Mouse (Mus musculus) testis, adult 2 months (tissue): Measurements from ENCODE around the gene Arl6ip5. TPM values are rescaled to one million over a fixed set of nuclear protein-coding genes. Genes with fewer than 3 reads are reported as not detected.

ENCODE experiments used
- H3K27ac ChIP-seq: fragments of 200-500 bp; 2 replicates; pipeline ENCODE4 v1.5.1; 2012; ENCODE audit warnings: low read depth, low read length; ENCODE audit not compliant: control insufficient read depth, insufficient read depth
- H3K27me3 ChIP-seq: fragments of 200-500 bp; 2 replicates; pipeline ENCODE4 v1.6.1; 2012; ENCODE audit warnings: mild to moderate bottlenecking, low read length, moderate library complexity; ENCODE audit not compliant: control insufficient read depth, insufficient read depth
- H3K36me3 ChIP-seq: fragments of 200-500 bp; 2 replicates; pipeline ENCODE4 v1.6.1; 2012; ENCODE audit warnings: mild to moderate bottlenecking, low read length; ENCODE audit not compliant: control insufficient read depth, insufficient read depth
- H3K4me1 ChIP-seq: fragments of 200-500 bp; 2 replicates; pipeline ENCODE4 v1.6.1; 2012; ENCODE audit warnings: low read length; ENCODE audit not compliant: control insufficient read depth, insufficient read depth
- H3K4me3 ChIP-seq: fragments of 200-500 bp; 2 replicates; pipeline ENCODE4 v1.5.1; 2012; ENCODE audit warnings: low read depth, mild to moderate bottlenecking, low read length, moderate library complexity, mixed read lengths; ENCODE audit not compliant: control insufficient read depth
- CTCF ChIP-seq: fragments of 200-500 bp; IDR thresholded peaks from 2 replicates; pipeline ENCODE4 v1.5.1; 2012; ENCODE audit warnings: low read depth, mild to moderate bottlenecking, inconsistent platforms, low read length, moderate library complexity; ENCODE audit not compliant: control insufficient read depth, insufficient read depth, insufficient replicate concordance
- POLR2A ChIP-seq: fragments of 200-500 bp; IDR thresholded peaks from 2 replicates; pipeline ENCODE4 v1.6.1; 2012; ENCODE audit warnings: low read depth, mild to moderate bottlenecking, inconsistent platforms, low read length, moderate library complexity; ENCODE audit not compliant: control insufficient read depth
- polyA plus RNA-seq: library from polyadenylated mRNA; depleted of rRNA; stranded (reverse); fragments of >200 nt; gene quantifications from 2 replicates; pipeline ENCODE4 v1.2.3, GENCODE M21; 2012

The Arl6ip5 gene
- polyA plus RNA-seq, 1 experiment: 8.1 TPM

DNA sequence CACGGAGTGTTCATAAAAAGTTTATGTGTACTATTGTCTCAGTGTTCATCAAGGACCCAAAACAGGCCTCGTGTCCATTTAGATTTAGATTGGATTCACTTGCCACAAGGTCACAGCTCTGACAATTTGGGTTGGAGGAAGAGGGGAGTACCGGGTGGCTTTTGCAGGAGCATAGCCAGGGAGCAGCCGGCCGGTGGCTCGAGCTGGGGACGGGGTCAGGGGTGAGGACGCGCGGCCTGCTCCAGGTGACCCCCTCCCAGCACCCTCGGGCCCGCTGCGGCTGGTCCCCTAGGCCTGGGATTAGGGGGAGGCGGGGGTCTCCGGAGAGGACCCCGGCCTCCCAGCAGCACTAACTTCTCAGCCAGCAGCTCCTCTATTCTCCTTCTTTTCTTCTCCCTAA, 5.5 kb upstream of the Arl6ip5 start:
- peak overlapping the region; percentile 45 for H3K27ac ChIP-seq
- TF ChIP-seq CTCF: no peak
- no peak for TF ChIP-seq POLR2A
- no peaks in the 10 kb centered on the region for H3K36me3 ChIP-seq
- peak overlapping the region; percentile 92 for H3K4me3 ChIP-seq
- H3K4me1 ChIP-seq: peaks cover 5% of the 10 kb centered on the region; the same call in 1 of the 2 replicates
- H3K27me3 ChIP-seq: no peaks in the 10 kb centered on the region

DNA sequence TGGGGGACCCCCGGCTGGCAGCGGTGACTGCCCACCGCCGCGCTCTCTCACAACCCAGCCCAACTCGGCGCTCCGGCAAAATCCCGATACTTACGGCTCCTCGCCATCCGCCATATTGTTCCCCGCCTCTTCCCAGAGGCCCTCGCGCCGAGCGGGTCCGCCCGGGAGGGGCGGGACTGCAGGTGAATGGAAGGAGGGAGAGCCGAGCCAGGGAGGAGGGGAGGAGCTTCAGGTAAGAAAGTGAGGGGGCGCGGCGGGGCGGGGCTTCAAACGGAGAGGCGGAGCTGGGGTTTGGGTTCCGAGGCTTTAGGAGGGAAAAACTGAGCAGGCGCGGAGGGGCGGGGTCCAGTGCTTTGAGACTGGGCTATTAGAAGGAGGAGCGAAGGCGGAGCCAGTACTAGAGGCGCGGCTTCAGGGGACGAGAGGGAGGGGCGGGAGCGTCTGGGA, 5.0 kb upstream of the Arl6ip5 start, which contains the start of gene Uba3:
Uba3 (minus strand) TSS at position 209 of the 447 bp plus-strand sequence.
- Histone ChIP-seq H3K27me3 (no peaks in the 10 kb centered on the region), H3K27ac (peak within 1 kb of the TSS; percentile 45)

DNA sequence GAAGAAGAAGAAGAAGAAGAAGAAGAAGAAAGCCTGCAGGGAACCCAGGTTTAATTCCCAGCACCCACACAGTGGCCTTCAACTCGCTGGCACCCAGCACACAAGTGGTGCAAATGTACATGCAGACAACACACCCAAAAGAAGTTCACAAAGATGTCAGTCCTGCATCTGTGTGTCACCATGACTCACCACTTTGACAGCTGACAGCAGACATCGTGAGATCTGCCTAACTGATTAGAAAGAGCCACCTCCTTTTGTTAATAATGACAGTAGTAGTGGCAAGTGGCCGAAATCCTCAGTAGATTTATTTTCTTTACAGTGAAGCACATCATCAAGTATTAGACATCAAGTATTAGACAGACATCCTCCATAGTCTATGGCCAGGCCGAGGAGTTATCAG, 3.4 kb upstream of the Arl6ip5 start:
- TF ChIP-seq CTCF: no peak
- no peak for TF ChIP-seq POLR2A
- no peak overlapping the region for H3K4me3 ChIP-seq
- no peaks in the 10 kb centered on the region for H3K36me3 ChIP-seq
- no peak overlapping the region for H3K27ac ChIP-seq
- peaks cover 16% of the 10 kb centered on the region for H3K4me1 ChIP-seq
- no peaks in the 10 kb centered on the region for H3K27me3 ChIP-seq

More for the DNA sequence above, 5.0 kb upstream of the Arl6ip5 start, which contains the start of gene Uba3:
- TF ChIP-seq CTCF: no peak
- TF ChIP-seq POLR2A: peak; percentile 81
- Histone ChIP-seq H3K36me3 (no peaks in the 10 kb centered on the region), H3K4me1 (peaks cover 7% of the 10 kb centered on the region), H3K4me3 (peak within 1 kb of the TSS; percentile 92)

DNA sequence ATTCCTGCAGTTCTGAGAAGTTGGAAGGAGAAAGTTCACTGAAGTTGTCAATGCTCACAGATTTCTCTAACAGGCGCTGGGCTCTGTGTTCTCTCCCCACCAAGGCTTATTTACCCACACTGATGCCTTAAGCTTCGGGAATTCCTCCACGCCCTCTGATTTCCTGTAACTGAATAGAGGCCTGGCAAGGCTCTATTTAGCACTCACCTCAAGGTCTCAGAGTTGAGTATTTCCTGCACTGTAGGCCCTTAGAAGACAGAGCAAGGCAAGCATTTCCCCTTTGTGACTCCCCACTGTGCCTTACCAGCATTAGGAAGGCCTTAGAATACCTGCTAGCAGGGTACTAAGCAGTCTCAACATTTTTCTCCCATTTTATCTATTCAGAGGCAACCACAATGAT, 2.1 kb upstream of the Arl6ip5 start:
- Histone ChIP-seq H3K27ac (no peak overlapping the region), H3K4me1 (peaks cover 19% of the 10 kb centered on the region)
- TF ChIP-seq POLR2A: no peak
- TF ChIP-seq CTCF: no peak

DNA sequence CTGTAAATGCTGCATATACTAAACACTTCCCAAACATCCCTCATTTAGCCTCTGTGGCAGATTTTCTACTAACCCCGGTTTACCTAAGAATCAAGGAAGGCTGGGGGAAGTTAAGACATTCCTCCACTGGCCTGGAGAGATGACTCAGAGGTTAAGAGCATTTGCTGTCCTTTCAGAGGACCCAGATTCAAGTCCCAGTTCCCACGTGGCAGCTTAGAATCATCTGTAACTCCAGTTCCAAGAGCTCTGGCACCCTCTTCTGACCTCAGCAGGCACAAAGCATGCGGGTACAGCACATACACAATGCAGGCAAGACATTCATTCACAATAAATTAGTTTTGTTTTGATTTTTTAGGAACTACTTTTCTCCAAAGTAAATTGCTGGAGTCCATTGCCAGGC, 1.3 kb upstream of the Arl6ip5 start:
- TF ChIP-seq POLR2A (no peak), CTCF (no peak)
- H3K4me1 ChIP-seq: peaks cover 19% of the 10 kb centered on the region
- no peak overlapping the region for H3K4me3 ChIP-seq
- no peak overlapping the region for H3K27ac ChIP-seq
- H3K36me3 ChIP-seq: no peaks in the 10 kb centered on the region
- no peaks in the 10 kb centered on the region for H3K27me3 ChIP-seq

More for the DNA sequence above, 2.1 kb upstream of the Arl6ip5 start:
- Histone ChIP-seq H3K4me3 (no peak overlapping the region), H3K36me3 (no peaks in the 10 kb centered on the region), H3K27me3 (no peaks in the 10 kb centered on the region)

DNA sequence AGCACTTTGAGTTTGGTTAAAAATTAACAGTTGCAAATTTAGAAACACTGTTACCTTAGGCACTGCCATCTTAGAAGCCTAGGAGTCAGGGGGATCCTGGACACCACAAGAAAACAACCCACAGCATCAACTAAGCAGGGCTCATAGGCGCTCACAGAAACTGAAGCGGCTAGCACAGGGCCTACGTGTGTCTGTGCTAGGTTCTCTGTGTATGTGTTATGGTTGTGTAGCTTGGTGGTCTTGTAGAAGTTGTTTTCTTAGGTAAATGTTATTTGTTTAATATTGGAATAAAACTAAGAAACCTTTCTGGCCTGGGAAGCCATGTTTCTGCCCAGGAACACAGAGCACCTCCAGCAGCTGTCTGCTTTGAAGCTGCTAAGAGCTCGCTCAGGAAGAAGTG, 738 bp upstream of the Arl6ip5 start:
- Histone ChIP-seq H3K4me1 (peaks cover 15% of the 10 kb centered on the region), H3K4me3 (no peak overlapping the region), H3K36me3 (no peaks in the 10 kb centered on the region), H3K27me3 (no peaks in the 10 kb centered on the region), H3K27ac (no peak overlapping the region)
- no peak for TF ChIP-seq POLR2A
- no peak for TF ChIP-seq CTCF

DNA sequence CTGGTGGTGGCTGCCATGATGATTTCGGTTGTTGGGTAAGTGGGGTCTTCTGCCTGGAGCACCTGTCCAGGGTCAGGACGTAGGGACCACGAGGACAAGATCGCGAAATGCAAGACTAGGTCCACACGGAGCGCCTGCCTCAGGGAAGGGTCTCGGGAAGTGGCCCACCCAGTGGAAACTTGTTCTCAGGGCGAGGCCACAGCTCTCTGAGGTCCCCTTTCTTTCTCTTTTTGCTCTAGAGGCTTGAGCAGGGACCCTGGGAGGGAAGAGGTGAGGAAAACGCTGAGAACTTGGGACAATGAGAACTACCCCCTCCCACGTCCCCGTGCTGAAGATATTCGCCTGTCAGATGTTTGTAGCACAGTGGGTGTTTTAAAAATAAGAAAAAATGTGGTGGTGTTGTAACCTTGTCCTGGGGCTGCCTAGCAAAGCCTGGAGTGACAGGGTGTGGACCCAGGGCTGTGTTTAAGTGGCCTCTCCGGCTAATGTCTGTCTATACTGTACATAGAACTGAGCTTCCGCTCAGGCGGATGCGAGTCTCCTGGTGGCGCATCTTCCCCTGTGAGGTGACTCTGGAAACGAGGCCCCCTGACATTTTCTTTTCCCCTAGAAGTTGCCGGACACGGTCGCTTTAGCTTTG, 593 bp downstream of the Arl6ip5 start:
- H3K36me3 ChIP-seq: no peaks in the 10 kb centered on the region
- H3K27ac ChIP-seq: peak overlapping the region; percentile 80
- TF ChIP-seq POLR2A (no peak; the same call in 1 of the 2 replicates), CTCF (no peak)
- H3K27me3 ChIP-seq: no peaks in the 10 kb centered on the region
- peaks cover 15% of the 10 kb centered on the region for H3K4me1 ChIP-seq
- peak overlapping the region; percentile 97 for H3K4me3 ChIP-seq
